ENCODE assay signal across 8 mouse cellular contexts in genomic region chr3:145925506-145925905, GRCm38 (mm10). TPM values are rescaled to one million over a fixed set of nuclear protein-coding genes. Genes with fewer than 3 reads are reported as not detected.
A peak's percentile ranks its signal among the peaks of the same experiment; 100 is the strongest.
DNase-seq lines count a peak whose midpoint lies in the region; ATAC-seq and TF ChIP-seq lines count a peak whose summit lies in the region.

No protein-coding gene starts in this region.

- TF ChIP-seq POLR2A in MEL (IDR thresholded peaks at IDR 0.05; ENCODE audit: control insufficient read depth in 1 of 2, insufficient read depth in 1 of 2, low read depth in 1 of 2, low read length in 2 of 2, poor library complexity in 1 of 2): no peak

- TF ChIP-seq RAD21 in MEL (IDR thresholded peaks at IDR 0.05; ENCODE audit: low read depth, low read length): no peak

- peak overlapping the region; percentile 79 for H3K4me3 ChIP-seq in heart, embryonic 13.5 days
- H3K4me3 ChIP-seq in MEL (ENCODE audit: control insufficient read depth in 1 of 2, insufficient read depth in 1 of 2, low read depth in 2 of 2, low read length in 2 of 2): peak overlapping the region; percentile 91 to 98
- H3K4me3 ChIP-seq in hindbrain, embryonic 13.5 days: peak overlapping the region; percentile 74
- H3K4me3 ChIP-seq in midbrain, embryonic 12.5 days: peak overlapping the region; percentile 85

- no peak for TF ChIP-seq EP300 in MEL (IDR thresholded peaks at IDR 0.05; ENCODE audit: low read depth in 1 of 2, low read length in 2 of 2)

- peak overlapping the region; percentile 96 for H3K9ac ChIP-seq in heart, embryonic 13.5 days
- peak overlapping the region; percentile 50 for H3K9ac ChIP-seq in MEL (ENCODE audit: control insufficient read depth, low read depth, low read length, poor library complexity, severe bottlenecking)
- H3K9ac ChIP-seq in hindbrain, embryonic 13.5 days: peak overlapping the region; percentile 92
- peak overlapping the region; percentile 86; the same call in 1 of the 2 replicates for H3K9ac ChIP-seq in midbrain, embryonic 12.5 days (replicated peaks)

- peaks cover 28% of the 10 kb centered on the region for H3K36me3 ChIP-seq in heart, embryonic 13.5 days
- H3K36me3 ChIP-seq in MEL (ENCODE audit: control insufficient read depth in 1 of 2, insufficient read depth in 2 of 2, low read length in 2 of 2): peaks cover 4 to 21% of the 10 kb centered on the region in 2 experiments; a peak in 3 of 4 replicates
- peaks cover 5% of the 10 kb centered on the region for H3K36me3 ChIP-seq in hindbrain, embryonic 13.5 days
- peaks cover 7% of the 10 kb centered on the region; the same call in 1 of the 2 replicates for H3K36me3 ChIP-seq in midbrain, embryonic 12.5 days

- WGBS in heart, embryonic 13.5 days: 59% methylated on average over 5 of the region's 5 CpGs
- WGBS in hindbrain, embryonic 13.5 days: 69% methylated on average over 5 of the region's 5 CpGs
- 68% methylated on average over 5 of the region's 5 CpGs for WGBS in midbrain, embryonic 12.5 days

- H3K27me3 ChIP-seq in heart, embryonic 13.5 days (replicated peaks): no peaks in the 10 kb centered on the region
- H3K27me3 ChIP-seq in MEL (ENCODE audit: control insufficient read depth in 1 of 2, insufficient read depth in 2 of 2, low read length in 2 of 2): no peaks in the 10 kb centered on the region
- 0 out of 2 replicates have a peak, but pooled peaks cover 3% of the 10 kb centered on the region for H3K27me3 ChIP-seq in hindbrain, embryonic 13.5 days
- H3K27me3 ChIP-seq in midbrain, embryonic 12.5 days: no peaks in the 10 kb centered on the region; the same call in 1 of the 2 replicates

- ATAC-seq in heart, embryonic 13.5 days (ENCODE audit: extremely low read depth, insufficient number of reproducible peaks, low FRiP score, low TSS enrichment): no peak
- no peak for ATAC-seq in hindbrain, embryonic 13.5 days (ENCODE audit: low FRiP score)
- ATAC-seq in midbrain, embryonic 12.5 days (ENCODE audit: low FRiP score, low read depth): no peak

- peaks cover 34% of the 10 kb centered on the region for H3K4me1 ChIP-seq in heart, embryonic 13.5 days
- H3K4me1 ChIP-seq in MEL (ENCODE audit: control insufficient read depth in 1 of 2, insufficient read depth in 2 of 2, low read length in 2 of 2): peaks cover 0 to 6% of the 10 kb centered on the region in 2 experiments; a peak in 2 of 4 replicates
- peaks cover 14% of the 10 kb centered on the region for H3K4me1 ChIP-seq in hindbrain, embryonic 13.5 days (replicated peaks)
- H3K4me1 ChIP-seq in midbrain, embryonic 12.5 days: peaks cover 13% of the 10 kb centered on the region

- peak overlapping the region; percentile 84 for H3K4me2 ChIP-seq in heart, embryonic 13.5 days
- H3K4me2 ChIP-seq in hindbrain, embryonic 13.5 days: peak overlapping the region; percentile 77
- H3K4me2 ChIP-seq in midbrain, embryonic 12.5 days (replicated peaks): peak overlapping the region; percentile 73

- H3K27ac ChIP-seq in heart, embryonic 13.5 days (replicated peaks): 0 out of 2 replicates have a peak overlapping the region, but pooled peaks have one; percentile 96
- H3K27ac ChIP-seq in MEL (ENCODE audit: control insufficient read depth, low read depth, low read length): peak overlapping the region; percentile 18; the same call in 1 of the 2 replicates
- H3K27ac ChIP-seq in hindbrain, embryonic 13.5 days: no peak overlapping the region
- H3K27ac ChIP-seq in midbrain, embryonic 12.5 days (replicated peaks): no peak overlapping the region

- H3K79me2 ChIP-seq in MEL (ENCODE audit: control insufficient read depth, insufficient read depth, low read length, poor library complexity): peaks cover 29% of the 10 kb centered on the region

- H3K9me3 ChIP-seq in heart, embryonic 13.5 days: no peaks in the 10 kb centered on the region
- H3K9me3 ChIP-seq in MEL (replicated peaks; ENCODE audit: insufficient read depth, low read length): no peaks in the 10 kb centered on the region
- H3K9me3 ChIP-seq in hindbrain, embryonic 13.5 days: no peaks in the 10 kb centered on the region
- no peaks in the 10 kb centered on the region for H3K9me3 ChIP-seq in midbrain, embryonic 12.5 days

- no peak for DNase-seq in heart, adult 11 months
- no peak for DNase-seq in MEL (ENCODE audit: low read depth, low spot score)
- no peak for DNase-seq in frontal cortex, postnatal 25 days (ENCODE audit: low spot score in 2 of 2)
- no peak for DNase-seq in thymus, postnatal 10 days (ENCODE audit: low spot score in 2 of 2)
- DNase-seq in layer of hippocampus, postnatal 25 days (ENCODE audit: extremely low spot score in 1 of 2, low spot score in 1 of 2): no peak

- no peak for TF ChIP-seq CTCF in MEL (IDR thresholded peaks at IDR 0.05 in 2 of 3, conservative IDR thresholded peaks at IDR 0.05 in 1 of 3; ENCODE audit: control insufficient read depth in 1 of 3, insufficient read depth in 1 of 3, low read depth in 2 of 3, low read length in 3 of 3, poor library complexity in 1 of 3, severe bottlenecking in 1 of 3)

TF ChIP-seq in MEL, 35 proteins besides CTCF, POLR2A, EP300 and RAD21:
- no peak for TF ChIP-seq JUND (IDR thresholded peaks at IDR 0.05; ENCODE audit: low read depth, low read length)
- TF ChIP-seq TCF12 (IDR thresholded peaks at IDR 0.05; ENCODE audit: low read depth, low read length): no peak
- no peak for TF ChIP-seq HCFC1 (IDR thresholded peaks at IDR 0.05; ENCODE audit: low read depth, low read length)
- no peak for TF ChIP-seq MYC (IDR thresholded peaks at IDR 0.05; ENCODE audit: low read depth, low read length)

RNA-seq across cellular contexts. Expression of gene Bcl10, which starts 2.9 kb away (rescaled TPM):
- polyA plus RNA-seq in heart, embryonic 13.5 days (2015; fragmentation: Nextera tagmentation; extraction: Ambion mirVana): 35.1 and 36.0 TPM in 2 replicates
- total RNA-seq in MEL (2012; rRNA removed): 25.0 and 28.0 TPM in 2 replicates
- polyA plus RNA-seq in MEL (2012; ENCODE audit: insufficient read depth in 1 of 2, insufficient read length in 2 of 2, low read depth in 1 of 2, low replicate concordance in 2 of 2, missing spikeins in 1 of 2): 10 to 100 TPM in 1 of 2 experiments, not detected in 1; 30.4 TPM
- polyA plus RNA-seq in hindbrain, embryonic 13.5 days (2015; fragmentation: Nextera tagmentation; extraction: Ambion mirVana): 38.4 and 40.9 TPM in 2 replicates
- 43.5 and 47.1 TPM in 2 replicates for polyA plus RNA-seq in midbrain, embryonic 12.5 days (2016; fragmentation: Nextera tagmentation; extraction: Ambion mirVana)
- 10 to 100 TPM; 12.7 TPM for total RNA-seq in layer of hippocampus, postnatal 25 days (2021)

RNA-seq across cellular contexts. Expression of gene 2410004B18Rik, which starts 12.3 kb away (rescaled TPM):
- 35.4 and 44.6 TPM in 2 replicates for polyA plus RNA-seq in heart, embryonic 13.5 days (2015; fragmentation: Nextera tagmentation; extraction: Ambion mirVana)
- 32.1 and 32.3 TPM in 2 replicates for total RNA-seq in MEL (2012; rRNA removed)
- 10 to 100 TPM in 1 of 2 experiments, not detected in 1; 42.3 TPM for polyA plus RNA-seq in MEL (2012; ENCODE audit: insufficient read depth in 1 of 2, insufficient read length in 2 of 2, low read depth in 1 of 2, low replicate concordance in 2 of 2, missing spikeins in 1 of 2)
- 73.2 and 74.1 TPM in 2 replicates for polyA plus RNA-seq in hindbrain, embryonic 13.5 days (2015; fragmentation: Nextera tagmentation; extraction: Ambion mirVana)
- polyA plus RNA-seq in midbrain, embryonic 12.5 days (2016; fragmentation: Nextera tagmentation; extraction: Ambion mirVana): 58.8 and 61.5 TPM in 2 replicates
- total RNA-seq in layer of hippocampus, postnatal 25 days (2021): 10 to 100 TPM; 36.5 to 37.4 TPM

Comparison
In these comparisons a context has a peak if more than half of its experiments do, and no peak if none do; other contexts are left out.
1. H3K27ac ChIP-seq: peak in heart, embryonic 13.5 days (single experiment) and MEL (single experiment); none in hindbrain, embryonic 13.5 days (single experiment) and midbrain, embryonic 12.5 days (single experiment).
2. Peak in every context shown above with its lines, with median percentiles within 50 percentile points of each other: H3K4me2 ChIP-seq, H3K4me3 ChIP-seq and H3K9ac ChIP-seq.